Mouse (Mus musculus) heart, embryonic 16.5 days (tissue): ENCODE data around the gene Hk2. TPM values are rescaled to one million over a fixed set of nuclear protein-coding genes. Genes with fewer than 3 reads are reported as not detected.

Source experiments
- ATAC-seq: fragments of 200-750 bp; cut with Nextera tagmentation; replicated peaks from 2 replicates; pipeline ENCODE4 v1.8.0; 2017; ENCODE audit warnings: moderate number of reproducible peaks; ENCODE audit not compliant: insufficient read depth, low FRiP score; ENCODE audit errors: extremely low read depth
- H3K27ac ChIP-seq: fragments of 300-500 bp; sonication (generic); 2 replicates; pipeline ENCODE4 v1.5.1; 2014; ENCODE audit warnings: mild to moderate bottlenecking, low read length, control low read depth, moderate library complexity
- H3K27me3 ChIP-seq: fragments of 300-500 bp; sonication (generic); 2 replicates; pipeline ENCODE4 v1.6.1; 2014; ENCODE audit warnings: low read length, mixed read lengths; ENCODE audit not compliant: control insufficient read depth, insufficient read depth
- H3K36me3 ChIP-seq: fragments of 300-500 bp; sonication (generic); 2 replicates; pipeline ENCODE4 v1.6.1; 2014; ENCODE audit not compliant: control insufficient read depth, insufficient read depth
- H3K4me1 ChIP-seq: fragments of 300-500 bp; sonication (generic); 2 replicates; pipeline ENCODE4 v1.6.1; 2014; ENCODE audit warnings: low read length, mixed read lengths; ENCODE audit not compliant: control insufficient read depth, insufficient read depth
- H3K4me2 ChIP-seq: fragments of 300-500 bp; sonication (generic); 2 replicates; pipeline ENCODE4 v1.6.1; 2014; ENCODE audit warnings: low read depth, mild to moderate bottlenecking, control low read depth, low read length
- H3K4me3 ChIP-seq: fragments of 300-500 bp; sonication (generic); 2 replicates; pipeline ENCODE4 v1.5.1; 2014; ENCODE audit warnings: mild to moderate bottlenecking, control low read depth, low read length
- H3K9ac ChIP-seq: fragments of 300-500 bp; sonication (generic); 2 replicates; pipeline ENCODE4 v1.6.1; 2014; ENCODE audit warnings: low read length, control low read depth
- H3K9me3 ChIP-seq: fragments of 300-500 bp; sonication (generic); replicated peaks from 2 replicates; pipeline ENCODE4 v1.6.1; 2016; ENCODE audit warnings: low read length; ENCODE audit not compliant: control insufficient read depth
- WGBS: fragments of 180-500 bp; shearing (Covaris S2); extraction: QIAGEN DNeasy Blood & Tissue Kit; methylation state at CpG from one replicate; pipeline ENCODE4 v1.1.7; 2014; 5-methylcytosine and 5-hydroxymethylcytosine counted together
- polyA plus RNA-seq: library from polyadenylated mRNA; unstranded; fragments of >200 nt; fragmentation: Nextera tagmentation; extraction: Ambion mirVana; gene quantifications from 2 replicates; pipeline ENCODE4 v1.2.1, GENCODE M21; 2015

Hk2 gene
- polyA plus RNA-seq, 1 experiment from 2014 or later, result 37.4 TPM

GRCm38 (mm10) chr6:82753061-82753460, 21.2 kb downstream of the Hk2 start:
- Histone ChIP-seq H3K9ac (peak overlapping the region; percentile 37), H3K4me3 (no peak overlapping the region), H3K27ac (peak overlapping the region; percentile 88), H3K4me1 (peaks cover 48% of the 10 kb centered on the region), H3K36me3 (peaks cover 8% of the 10 kb centered on the region; the same call in 1 of the 2 replicates), H3K9me3 (no peaks in the 10 kb centered on the region), H3K4me2 (peak overlapping the region; percentile 24; the same call in 1 of the 2 replicates), H3K27me3 (no peaks in the 10 kb centered on the region)
- 45% methylated on average over 11 of the region's 11 CpGs for WGBS
- no peak for ATAC-seq

- WGBS, result 49% methylated on average over 7 of the region's 7 CpGs
- Histone ChIP-seq H3K36me3 (peaks cover 6% of the 10 kb centered on the region; the same call in 1 of the 2 replicates), H3K27ac (peak overlapping the region; percentile 63), H3K27me3 (no peaks in the 10 kb centered on the region), H3K4me2 (peak overlapping the region; percentile 6), H3K4me1 (peaks cover 47% of the 10 kb centered on the region), H3K9ac (no peak overlapping the region; the same call in 1 of the 2 replicates), H3K9me3 (no peaks in the 10 kb centered on the region), H3K4me3 (no peak overlapping the region)
- peak; percentile 37; the same call in 1 of the 2 replicates for ATAC-seq
Measured at GRCm38 (mm10) chr6:82751791-82752190, 22.5 kb downstream of the Hk2 start.

GRCm38 (mm10) chr6:82751031-82751430, 23.2 kb downstream of the Hk2 start:
- H3K36me3 ChIP-seq, result peaks cover 6% of the 10 kb centered on the region; the same call in 1 of the 2 replicates
- no peaks in the 10 kb centered on the region for H3K9me3 ChIP-seq
- H3K27me3 ChIP-seq, result no peaks in the 10 kb centered on the region
- H3K4me2 ChIP-seq, result no peak overlapping the region
- WGBS, result 55% methylated on average over 11 of the region's 11 CpGs
- no peak overlapping the region for H3K4me3 ChIP-seq
- H3K9ac ChIP-seq, result no peak overlapping the region
- H3K4me1 ChIP-seq, result peaks cover 41% of the 10 kb centered on the region
- H3K27ac ChIP-seq, result peak overlapping the region; percentile 63
- ATAC-seq, result no peak

GRCm38 (mm10) chr6:82750063-82750462, 24.2 kb downstream of the Hk2 start:
- WGBS, result 53% methylated on average over 2 of the region's 2 CpGs
- no peak for ATAC-seq
- Histone ChIP-seq H3K27me3 (no peaks in the 10 kb centered on the region), H3K27ac (no peak overlapping the region), H3K36me3 (peaks cover 6% of the 10 kb centered on the region; the same call in 1 of the 2 replicates), H3K4me3 (no peak overlapping the region), H3K4me2 (no peak overlapping the region), H3K4me1 (peaks cover 38% of the 10 kb centered on the region), H3K9ac (no peak overlapping the region), H3K9me3 (no peaks in the 10 kb centered on the region)

GRCm38 (mm10) chr6:82748106-82748672, 26.1 kb downstream of the Hk2 start:
- H3K4me3 ChIP-seq, result no peak overlapping the region
- H3K9me3 ChIP-seq, result no peaks in the 10 kb centered on the region
- peaks cover 15% of the 10 kb centered on the region for H3K36me3 ChIP-seq
- H3K27me3 ChIP-seq, result no peaks in the 10 kb centered on the region
- no peak for ATAC-seq
- peaks cover 25% of the 10 kb centered on the region for H3K4me1 ChIP-seq
- no peak overlapping the region for H3K9ac ChIP-seq
- H3K27ac ChIP-seq, result peak overlapping the region; percentile 87
- no peak overlapping the region for H3K4me2 ChIP-seq
- WGBS, result 73% methylated on average over 9 of the region's 9 CpGs

- Histone ChIP-seq H3K4me1 (peaks cover 19% of the 10 kb centered on the region), H3K4me2 (no peak overlapping the region), H3K9ac (no peak overlapping the region), H3K9me3 (no peaks in the 10 kb centered on the region), H3K27ac (no peak overlapping the region; the same call in 1 of the 2 replicates), H3K36me3 (peaks cover 20% of the 10 kb centered on the region), H3K4me3 (no peak overlapping the region), H3K27me3 (no peaks in the 10 kb centered on the region)
- WGBS, result 49% methylated on average over 5 of the region's 5 CpGs
- no peak for ATAC-seq
Measured at GRCm38 (mm10) chr6:82747085-82747484, 27.2 kb downstream of the Hk2 start.

- ATAC-seq, result no peak
- Histone ChIP-seq H3K9me3 (no peaks in the 10 kb centered on the region), H3K4me2 (no peak overlapping the region), H3K27ac (no peak overlapping the region), H3K4me3 (no peak overlapping the region), H3K27me3 (no peaks in the 10 kb centered on the region), H3K4me1 (peaks cover 12% of the 10 kb centered on the region), H3K9ac (no peak overlapping the region), H3K36me3 (peaks cover 25% of the 10 kb centered on the region)
- 83% methylated on average over 9 of the region's 9 CpGs for WGBS
Measured at GRCm38 (mm10) chr6:82744553-82744952, 29.7 kb downstream of the Hk2 start.

- Histone ChIP-seq H3K4me1 (peaks cover 5% of the 10 kb centered on the region; the same call in 1 of the 2 replicates), H3K27me3 (no peaks in the 10 kb centered on the region), H3K36me3 (peaks cover 29% of the 10 kb centered on the region), H3K27ac (no peak overlapping the region), H3K4me3 (no peak overlapping the region), H3K9ac (no peak overlapping the region), H3K9me3 (no peaks in the 10 kb centered on the region), H3K4me2 (no peak overlapping the region)
- no peak for ATAC-seq
- WGBS, result 80% methylated on average over 5 of the region's 5 CpGs
Measured at GRCm38 (mm10) chr6:82741518-82741880, 32.8 kb downstream of the Hk2 start.

- no peak overlapping the region for H3K4me3 ChIP-seq
- peaks cover 5% of the 10 kb centered on the region; the same call in 1 of the 2 replicates for H3K4me1 ChIP-seq
- no peaks in the 10 kb centered on the region for H3K9me3 ChIP-seq
- no peak overlapping the region for H3K4me2 ChIP-seq
- H3K9ac ChIP-seq, result no peak overlapping the region
- peak overlapping the region; percentile 14 for H3K27ac ChIP-seq
- 43% methylated on average over 8 of the region's 8 CpGs for WGBS
- peaks cover 31% of the 10 kb centered on the region for H3K36me3 ChIP-seq
- H3K27me3 ChIP-seq, result no peaks in the 10 kb centered on the region
- ATAC-seq, result no peak
Measured at GRCm38 (mm10) chr6:82740868-82741517, 33.3 kb downstream of the Hk2 start.
